In genomic region chr14:78932094-78932493, GRCm38 (mm10) we compare ENCODE assay signal across 26 mouse cellular contexts.
A peak's percentile ranks its signal among the peaks of the same experiment; 100 is the strongest.
DNase-seq lines count a peak whose midpoint lies in the region; ATAC-seq and TF ChIP-seq lines count a peak whose summit lies in the region.
"Had no signal": no experiment of that assay in that cellular context is flagged by ENCODE, and none has a peak within 500 bp of the region (broad histone marks: within the 10 kb centered on the region; RNA-seq: fewer than 3 reads in every experiment).

No protein-coding gene starts in this region.

- H3K9ac ChIP-seq in forebrain, embryonic 14.5 days (ENCODE audit: low read length), result no peak overlapping the region
- H3K9ac ChIP-seq in forebrain, embryonic 13.5 days, result no peak overlapping the region
- H3K9ac ChIP-seq in forebrain, embryonic 16.5 days (replicated peaks; ENCODE audit: low read depth, low read length), result no peak overlapping the region
- no peak overlapping the region for H3K9ac ChIP-seq in forebrain, postnatal 0 days
- H3K9ac ChIP-seq: embryonic facial prominence, embryonic 12.5 days; forebrain, embryonic 12.5 days had no signal

- no peaks in the 10 kb centered on the region for H3K27me3 ChIP-seq in forebrain, embryonic 14.5 days (replicated peaks; ENCODE audit: control insufficient read depth, insufficient read depth, low read length)
- H3K27me3 ChIP-seq in forebrain, embryonic 13.5 days, result no peaks in the 10 kb centered on the region
- no peaks in the 10 kb centered on the region for H3K27me3 ChIP-seq in forebrain, embryonic 16.5 days (replicated peaks; ENCODE audit: control insufficient read depth, insufficient read depth, low read length)
- no peaks in the 10 kb centered on the region for H3K27me3 ChIP-seq in forebrain, postnatal 0 days (ENCODE audit: insufficient read depth, low read length)
- H3K27me3 ChIP-seq: CH12.LX; embryonic facial prominence, embryonic 12.5 days; forebrain, embryonic 12.5 days; Patski had no signal

- WGBS in forebrain, embryonic 14.5 days, result 35% methylated on average over 2 of the region's 2 CpGs
- WGBS in forebrain, embryonic 13.5 days, result 46% methylated on average over 2 of the region's 2 CpGs
- 30% methylated on average over 2 of the region's 2 CpGs for WGBS in forebrain, embryonic 16.5 days
- WGBS in forebrain, postnatal 0 days, result 30% methylated on average over 2 of the region's 2 CpGs

- no peak overlapping the region for H3K4me2 ChIP-seq in forebrain, embryonic 14.5 days (ENCODE audit: low read length)
- no peak overlapping the region for H3K4me2 ChIP-seq in forebrain, embryonic 13.5 days
- no peak overlapping the region for H3K4me2 ChIP-seq in forebrain, embryonic 16.5 days (ENCODE audit: low read length)
- no peak overlapping the region for H3K4me2 ChIP-seq in forebrain, postnatal 0 days (ENCODE audit: low read depth)
- H3K4me2 ChIP-seq: embryonic facial prominence, embryonic 12.5 days; forebrain, embryonic 12.5 days had no signal

- no peak overlapping the region for H3K4me3 ChIP-seq in forebrain, embryonic 14.5 days (ENCODE audit: low read depth, low read length)
- H3K4me3 ChIP-seq in forebrain, embryonic 13.5 days, result no peak overlapping the region
- no peak overlapping the region for H3K4me3 ChIP-seq in forebrain, embryonic 16.5 days (replicated peaks; ENCODE audit: low read length)
- H3K4me3 ChIP-seq in forebrain, postnatal 0 days (ENCODE audit: low read depth, low read length), result no peak overlapping the region
- no peak overlapping the region for H3K4me3 ChIP-seq in layer of hippocampus, adult 2 months
- H3K4me3 ChIP-seq: embryonic facial prominence, embryonic 10.5 days; embryonic facial prominence, embryonic 12.5 days; forebrain, embryonic 12.5 days had no signal

- no peak for TF ChIP-seq CTCF in forebrain, postnatal 0 days (IDR thresholded peaks at IDR 0.05; ENCODE audit: low read depth)
- TF ChIP-seq CTCF in layer of hippocampus, adult 2 months (conservative IDR thresholded peaks at IDR 0.05), result no peak

- ATAC-seq in forebrain, embryonic 14.5 days, result peak; percentile 65; the same call in 1 of the 2 replicates
- no peak for ATAC-seq in forebrain, embryonic 13.5 days
- ATAC-seq in forebrain, embryonic 16.5 days, result peak; percentile 63; the same call in 1 of the 2 replicates
- ATAC-seq in forebrain, postnatal 0 days, result no peak
- ATAC-seq: activated CD4-positive, CD25-positive, alpha-beta regulatory T cell, adult 4 months; CD4-positive, CD25-positive, alpha-beta regulatory T cell, adult 4 months; Patski had no signal

- H3K9me3 ChIP-seq in forebrain, embryonic 14.5 days (replicated peaks; ENCODE audit: control insufficient read depth, low read length), result no peaks in the 10 kb centered on the region
- H3K9me3 ChIP-seq in forebrain, embryonic 13.5 days (replicated peaks), result no peaks in the 10 kb centered on the region
- no peaks in the 10 kb centered on the region for H3K9me3 ChIP-seq in forebrain, embryonic 16.5 days (ENCODE audit: control insufficient read depth, low read length)
- no peaks in the 10 kb centered on the region for H3K9me3 ChIP-seq in forebrain, postnatal 0 days (ENCODE audit: low read length)
- H3K9me3 ChIP-seq: embryonic facial prominence, embryonic 10.5 days; embryonic facial prominence, embryonic 12.5 days; forebrain, embryonic 12.5 days; G1E had no signal

- peak; percentile 55 for DNase-seq in forebrain, embryonic 14.5 days (ENCODE audit: low spot score)
- DNase-seq in forebrain, postnatal 0 days, result no peak
- no peak for DNase-seq in layer of hippocampus, adult 2 months (ENCODE audit: low spot score in 2 of 2)
- no peak for DNase-seq in layer of hippocampus, adult 11-12 months (ENCODE audit: low spot score)
- DNase-seq in retina, postnatal 1 day, result peak; percentile 31
- DNase-seq in retina, embryonic 14.5 days (ENCODE audit: low spot score), result no peak
- DNase-seq: adrenal gland, adult 8-10 months; adrenal gland, postnatal 14 days; adrenal gland, postnatal 36 days; B cell, adult 2 months; cerebellum, adult 11 months; cerebellum, adult 18-20 months; cerebellum, adult 8-10 months; cerebellum, adult 9-11 months; cerebellum, postnatal 14 days; cerebellum, postnatal 36 days had no signal

- no peaks in the 10 kb centered on the region for H3K4me1 ChIP-seq in forebrain, embryonic 14.5 days (ENCODE audit: control insufficient read depth, insufficient read depth, low read length)
- H3K4me1 ChIP-seq in forebrain, embryonic 13.5 days, result no peaks in the 10 kb centered on the region
- peaks cover 9% of the 10 kb centered on the region for H3K4me1 ChIP-seq in forebrain, embryonic 16.5 days (replicated peaks; ENCODE audit: control insufficient read depth, insufficient read depth, low read length)
- H3K4me1 ChIP-seq in forebrain, postnatal 0 days (ENCODE audit: insufficient read depth), result no peaks in the 10 kb centered on the region
- H3K4me1 ChIP-seq: forebrain, embryonic 12.5 days had no signal

- no peak overlapping the region for H3K27ac ChIP-seq in forebrain, embryonic 14.5 days (ENCODE audit: low read depth, low read length)
- no peak overlapping the region for H3K27ac ChIP-seq in forebrain, embryonic 13.5 days
- H3K27ac ChIP-seq in forebrain, embryonic 16.5 days (ENCODE audit: low read length), result no peak overlapping the region
- H3K27ac ChIP-seq in forebrain, postnatal 0 days (ENCODE audit: low read depth, low read length), result no peak overlapping the region
- peak overlapping the region; percentile 69 for H3K27ac ChIP-seq in layer of hippocampus, adult 2 months
- H3K27ac ChIP-seq: embryonic facial prominence, embryonic 10.5 days; embryonic facial prominence, embryonic 12.5 days; forebrain, embryonic 12.5 days had no signal

- H3K36me3 ChIP-seq in forebrain, embryonic 14.5 days (ENCODE audit: control insufficient read depth, insufficient read depth, low read length), result no peaks in the 10 kb centered on the region
- H3K36me3 ChIP-seq in forebrain, embryonic 13.5 days (ENCODE audit: poor library complexity, severe bottlenecking), result no peaks in the 10 kb centered on the region
- H3K36me3 ChIP-seq in forebrain, embryonic 16.5 days (ENCODE audit: control insufficient read depth, insufficient read depth), result no peaks in the 10 kb centered on the region
- H3K36me3 ChIP-seq in forebrain, postnatal 0 days (ENCODE audit: insufficient read depth), result no peaks in the 10 kb centered on the region
- H3K36me3 ChIP-seq: embryonic facial prominence, embryonic 10.5 days; embryonic facial prominence, embryonic 12.5 days had no signal

Comparison
In these comparisons a context has a peak if more than half of its experiments do, and no peak if none do; other contexts are left out.
1. ATAC-seq: peak in forebrain, embryonic 14.5 days (single experiment) and forebrain, embryonic 16.5 days (single experiment); none in forebrain, embryonic 13.5 days (single experiment) and forebrain, postnatal 0 days (single experiment).
2. DNase-seq: peak in forebrain, embryonic 14.5 days (single experiment) and retina, postnatal 1 day (single experiment); none in forebrain, postnatal 0 days (single experiment), layer of hippocampus, adult 2 months (0 of 2), layer of hippocampus, adult 11-12 months (single experiment) and retina, embryonic 14.5 days (single experiment).